Mouse (Mus musculus): Measurements from ENCODE around the gene Vim. TPM values are rescaled to one million over a fixed set of nuclear protein-coding genes. Genes with fewer than 3 reads are reported as not detected.
"Not testable (repeated sequence)": the region's sequence is repeated elsewhere in the genome, so short reads cannot be mapped to it uniquely, and the experiment has no call there.

Gene Vim
- polyA plus RNA-seq, 1 experiment from 2014 or later = 952 TPM

- Histone ChIP-seq H3K4me3 (peak overlapping the region; percentile 80), H3K27me3 (no peaks in the 10 kb centered on the region), H3K36me3 (0 out of 2 replicates have a peak, but pooled peaks cover 2% of the 10 kb centered on the region), H3K4me2 (peak overlapping the region; percentile 78), H3K27ac (replicated peaks) (peak overlapping the region; percentile 96), H3K4me1 (replicated peaks) (peaks cover 36% of the 10 kb centered on the region), H3K9me3 (no peaks in the 10 kb centered on the region), H3K9ac (peak overlapping the region; percentile 93)
- 4% methylated on average over 12 of the region's 12 CpGs for WGBS
- peak; percentile 7; the same call in 1 of the 2 replicates for ATAC-seq (ENCODE audit: low read depth)
Measured at GRCm38 (mm10) chr2:13572647-13573407, 900 bp upstream of the Vim start.

- H3K36me3 ChIP-seq = peaks cover 13% of the 10 kb centered on the region
- peak overlapping the region; percentile 93 for H3K9ac ChIP-seq
- peak overlapping the region; percentile 80 for H3K4me3 ChIP-seq
- peak overlapping the region; percentile 78 for H3K4me2 ChIP-seq
- peak overlapping the region; percentile 96 for H3K27ac ChIP-seq (replicated peaks)
- no peaks in the 10 kb centered on the region for H3K9me3 ChIP-seq
- H3K4me1 ChIP-seq (replicated peaks) = peaks cover 46% of the 10 kb centered on the region
- peak; percentile 92 for ATAC-seq (ENCODE audit: low read depth)
- under 1% methylated on average over 46 of the region's 46 CpGs for WGBS
- H3K27me3 ChIP-seq = no peaks in the 10 kb centered on the region
Measured at GRCm38 (mm10) chr2:13574066-13574800, 506 bp downstream of the Vim start.

DNA sequence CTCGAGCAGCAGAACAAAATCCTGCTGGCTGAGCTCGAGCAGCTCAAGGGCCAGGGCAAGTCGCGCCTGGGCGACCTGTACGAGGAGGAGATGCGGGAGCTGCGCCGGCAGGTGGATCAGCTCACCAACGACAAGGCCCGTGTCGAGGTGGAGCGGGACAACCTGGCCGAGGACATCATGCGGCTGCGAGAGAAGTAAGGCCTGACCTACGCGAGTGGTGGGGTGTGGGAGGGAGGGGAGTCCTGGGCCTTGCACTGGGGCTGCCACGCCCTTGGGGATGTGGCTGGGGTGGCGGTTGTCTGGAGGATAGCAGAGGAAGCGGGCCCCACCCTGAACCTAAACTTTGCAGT is 1.0 kb downstream of the Vim start:
- Histone ChIP-seq H3K36me3 (peaks cover 18% of the 10 kb centered on the region), H3K9ac (peak overlapping the region; percentile 93), H3K27ac (replicated peaks) (peak overlapping the region; percentile 96), H3K9me3 (no peaks in the 10 kb centered on the region), H3K4me3 (peak overlapping the region; percentile 80), H3K4me2 (peak overlapping the region; percentile 78), H3K4me1 (replicated peaks) (peaks cover 48% of the 10 kb centered on the region), H3K27me3 (no peaks in the 10 kb centered on the region)
- WGBS = under 1% methylated on average over 21 of the region's 21 CpGs
- ATAC-seq (ENCODE audit: low read depth) = 0 out of 2 replicates have a peak, but pooled peaks have one; percentile 15

GRCm38 (mm10) chr2:13575287-13575801 is 1.6 kb downstream of the Vim start:
- H3K9ac ChIP-seq = peak overlapping the region; percentile 93
- peak overlapping the region; percentile 80 for H3K4me3 ChIP-seq
- H3K36me3 ChIP-seq = peaks cover 24% of the 10 kb centered on the region
- under 1% methylated on average over 13 of the region's 13 CpGs for WGBS
- ATAC-seq (ENCODE audit: low read depth) = no peak
- H3K9me3 ChIP-seq = no peaks in the 10 kb centered on the region
- H3K4me2 ChIP-seq = peak overlapping the region; percentile 78
- no peaks in the 10 kb centered on the region for H3K27me3 ChIP-seq
- H3K4me1 ChIP-seq (replicated peaks) = peaks cover 51% of the 10 kb centered on the region
- peak overlapping the region; percentile 96 for H3K27ac ChIP-seq (replicated peaks)

DNA sequence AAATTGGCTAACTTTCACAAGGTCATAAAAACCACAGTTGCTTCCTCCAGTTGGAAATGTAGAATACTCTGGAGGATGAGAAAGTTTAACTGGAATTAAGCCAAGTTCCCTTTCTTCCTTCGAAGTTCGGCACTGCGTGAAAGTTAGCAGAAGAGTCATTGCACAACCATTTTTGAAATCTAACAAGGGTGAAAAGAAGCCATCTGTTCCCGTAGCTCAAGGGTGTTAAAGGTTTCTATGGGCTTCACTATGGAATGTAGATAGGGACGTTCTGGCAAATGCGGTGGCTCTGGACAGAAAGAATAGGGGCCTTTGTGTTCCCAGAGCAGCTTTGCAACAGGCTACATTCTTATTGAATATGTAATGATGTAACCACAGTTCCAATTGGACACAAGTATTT is 2.2 kb downstream of the Vim start:
- H3K4me1 ChIP-seq (replicated peaks) = peaks cover 51% of the 10 kb centered on the region
- no peaks in the 10 kb centered on the region for H3K9me3 ChIP-seq
- peak overlapping the region; percentile 96 for H3K27ac ChIP-seq (replicated peaks)
- peak overlapping the region; percentile 80 for H3K4me3 ChIP-seq
- H3K4me2 ChIP-seq = peak overlapping the region; percentile 78
- ATAC-seq (ENCODE audit: low read depth) = peak; percentile 32; the same call in 1 of the 2 replicates
- H3K9ac ChIP-seq = peak overlapping the region; percentile 93
- H3K36me3 ChIP-seq = peaks cover 29% of the 10 kb centered on the region
- 1% methylated on average over 6 of the region's 6 CpGs for WGBS
- H3K27me3 ChIP-seq = no peaks in the 10 kb centered on the region

GRCm38 (mm10) chr2:13577399-13577798 is 3.7 kb downstream of the Vim start:
- Histone ChIP-seq H3K4me3 (peak overlapping the region; percentile 29), H3K36me3 (peaks cover 42% of the 10 kb centered on the region), H3K4me2 (peak overlapping the region; percentile 52), H3K4me1 (replicated peaks) (peaks cover 42% of the 10 kb centered on the region), H3K27ac (replicated peaks) (no peak overlapping the region), H3K9ac (no peak overlapping the region), H3K9me3 (no peaks in the 10 kb centered on the region), H3K27me3 (no peaks in the 10 kb centered on the region)
- 90% methylated on average over 1 of the region's 1 CpGs for WGBS
- no peak for ATAC-seq (ENCODE audit: low read depth)

GRCm38 (mm10) chr2:13578473-13579152 is 4.9 kb downstream of the Vim start:
- peak overlapping the region; percentile 38 for H3K27ac ChIP-seq (replicated peaks)
- peaks cover 49% of the 10 kb centered on the region for H3K36me3 ChIP-seq
- no peaks in the 10 kb centered on the region for H3K27me3 ChIP-seq
- peak overlapping the region; percentile 43 for H3K4me2 ChIP-seq
- H3K4me3 ChIP-seq = no peak overlapping the region
- H3K9me3 ChIP-seq = no peaks in the 10 kb centered on the region
- WGBS = 66% methylated on average over 14 of the region's 14 CpGs
- H3K4me1 ChIP-seq (replicated peaks) = peaks cover 34% of the 10 kb centered on the region
- ATAC-seq (ENCODE audit: low read depth) = no peak
- H3K9ac ChIP-seq = 0 out of 2 replicates have a peak overlapping the region, but pooled peaks have one; percentile 38

- Histone ChIP-seq H3K4me3 (no peak overlapping the region), H3K4me2 (0 out of 2 replicates have a peak overlapping the region, but pooled peaks have one; percentile 22), H3K27me3 (no peaks in the 10 kb centered on the region), H3K9ac (no peak overlapping the region), H3K4me1 (replicated peaks) (peaks cover 34% of the 10 kb centered on the region), H3K27ac (replicated peaks) (no peak overlapping the region), H3K36me3 (peaks cover 49% of the 10 kb centered on the region), H3K9me3 (no peaks in the 10 kb centered on the region)
- ATAC-seq (ENCODE audit: low read depth) = no peak
- WGBS = 89% methylated on average over 8 of the region's 8 CpGs
Measured at GRCm38 (mm10) chr2:13579315-13579714, 5.6 kb downstream of the Vim start.

GRCm38 (mm10) chr2:13579991-13580390 is 6.3 kb downstream of the Vim start:
- Histone ChIP-seq H3K9me3 (no peaks in the 10 kb centered on the region), H3K27ac (replicated peaks) (no peak overlapping the region), H3K36me3 (peaks cover 49% of the 10 kb centered on the region), H3K4me1 (replicated peaks) (peaks cover 30% of the 10 kb centered on the region), H3K4me3 (no peak overlapping the region), H3K9ac (no peak overlapping the region), H3K27me3 (no peaks in the 10 kb centered on the region), H3K4me2 (peak overlapping the region; percentile 22; the same call in 1 of the 2 replicates)
- ATAC-seq (ENCODE audit: low read depth) = no peak
- WGBS = 66% methylated on average over 11 of the region's 11 CpGs

DNA sequence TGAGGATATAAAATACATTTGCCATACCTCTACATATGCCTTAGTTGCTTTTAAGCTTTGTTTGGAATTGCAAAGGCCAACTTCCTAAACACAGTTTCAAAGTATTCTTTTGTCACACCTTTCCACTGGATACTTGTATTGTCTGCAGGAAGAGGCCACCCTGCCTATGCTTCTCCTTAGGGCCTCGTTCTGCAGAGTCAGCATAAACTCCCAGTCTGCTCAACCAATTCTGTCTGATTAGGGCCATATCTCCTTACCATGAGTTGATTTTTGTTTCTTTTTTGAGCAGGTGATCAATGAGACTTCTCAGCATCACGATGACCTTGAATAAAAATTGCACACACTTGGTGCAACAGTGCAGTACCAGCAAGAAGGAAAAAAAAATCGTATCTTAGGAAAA is 8.5 kb downstream of the Vim start:
- Histone ChIP-seq H3K9ac (no peak overlapping the region), H3K27ac (replicated peaks) (no peak overlapping the region), H3K27me3 (no peaks in the 10 kb centered on the region), H3K4me3 (no peak overlapping the region), H3K4me1 (replicated peaks) (peaks cover 15% of the 10 kb centered on the region), H3K4me2 (no peak overlapping the region), H3K36me3 (peaks cover 49% of the 10 kb centered on the region), H3K9me3 (no peaks in the 10 kb centered on the region)
- ATAC-seq (ENCODE audit: low read depth) = no peak
- WGBS = 85% methylated on average over 3 of the region's 3 CpGs

- not testable (repeated sequence) for H3K27me3 ChIP-seq; H3K4me1 ChIP-seq (replicated peaks); H3K9me3 ChIP-seq; H3K27ac ChIP-seq (replicated peaks); ATAC-seq (ENCODE audit: low read depth); H3K4me3 ChIP-seq; H3K9ac ChIP-seq; H3K4me2 ChIP-seq
- peaks cover 39% of the 10 kb centered on the region for H3K36me3 ChIP-seq
Measured at GRCm38 (mm10) chr2:13583746-13584145, 10.0 kb downstream of the Vim start.

GRCm38 (mm10) chr2:13593328-13593727 is 19.6 kb downstream of the Vim start:
- Histone ChIP-seq H3K27ac (replicated peaks) (no peak overlapping the region), H3K4me1 (replicated peaks) (no peaks in the 10 kb centered on the region; the same call in none of the 2 replicates)
- 92% methylated on average over 4 of the region's 4 CpGs for WGBS

More at GRCm38 (mm10) chr2:13593328-13593727, 19.6 kb downstream of the Vim start:
- no peak for ATAC-seq (ENCODE audit: low read depth)
- no peaks in the 10 kb centered on the region for H3K36me3 ChIP-seq
- no peak overlapping the region for H3K9ac ChIP-seq
- H3K4me3 ChIP-seq = no peak overlapping the region
- H3K4me2 ChIP-seq = no peak overlapping the region
- no peaks in the 10 kb centered on the region for H3K9me3 ChIP-seq
- H3K27me3 ChIP-seq = no peaks in the 10 kb centered on the region
